Mouse (Mus musculus) skeletal muscle tissue, postnatal 0 days (tissue): ENCODE data around the gene Kir3dl2. TPM values are rescaled to one million over a fixed set of nuclear protein-coding genes. Genes with fewer than 3 reads are reported as not detected.

Experiments
- polyA plus RNA-seq: library from polyadenylated mRNA; unstranded; fragments of >200 nt; fragmentation: Nextera tagmentation; extraction: Ambion mirVana; gene quantifications from 2 replicates; pipeline ENCODE4 v1.2.1, GENCODE M21; 2015

The Kir3dl2 gene
- polyA plus RNA-seq: not detected in 2 replicates

DNA sequence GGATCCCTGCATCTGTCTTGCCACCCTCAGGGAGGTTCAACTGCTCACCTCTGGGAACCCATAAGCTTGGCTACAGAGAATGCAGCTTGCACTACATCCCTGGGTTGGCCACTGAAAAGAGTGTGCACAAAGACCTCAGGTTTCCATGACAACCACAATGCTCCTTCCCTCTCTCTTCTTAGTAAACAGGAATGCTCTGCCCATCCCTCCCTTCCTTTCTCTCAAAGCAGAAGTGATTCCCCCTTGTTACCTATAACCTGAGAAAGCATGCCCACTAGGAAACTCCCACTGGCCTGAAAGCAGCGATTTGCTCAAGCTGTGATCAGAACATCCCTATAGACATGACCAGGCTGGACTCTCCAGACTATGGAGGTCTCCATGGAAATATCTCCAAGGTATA lies at the start of gene Kir3dl2:
TSS of gene Kir3dl2 (minus strand) at position 101 of the 400 bp plus-strand sequence.

DNA sequence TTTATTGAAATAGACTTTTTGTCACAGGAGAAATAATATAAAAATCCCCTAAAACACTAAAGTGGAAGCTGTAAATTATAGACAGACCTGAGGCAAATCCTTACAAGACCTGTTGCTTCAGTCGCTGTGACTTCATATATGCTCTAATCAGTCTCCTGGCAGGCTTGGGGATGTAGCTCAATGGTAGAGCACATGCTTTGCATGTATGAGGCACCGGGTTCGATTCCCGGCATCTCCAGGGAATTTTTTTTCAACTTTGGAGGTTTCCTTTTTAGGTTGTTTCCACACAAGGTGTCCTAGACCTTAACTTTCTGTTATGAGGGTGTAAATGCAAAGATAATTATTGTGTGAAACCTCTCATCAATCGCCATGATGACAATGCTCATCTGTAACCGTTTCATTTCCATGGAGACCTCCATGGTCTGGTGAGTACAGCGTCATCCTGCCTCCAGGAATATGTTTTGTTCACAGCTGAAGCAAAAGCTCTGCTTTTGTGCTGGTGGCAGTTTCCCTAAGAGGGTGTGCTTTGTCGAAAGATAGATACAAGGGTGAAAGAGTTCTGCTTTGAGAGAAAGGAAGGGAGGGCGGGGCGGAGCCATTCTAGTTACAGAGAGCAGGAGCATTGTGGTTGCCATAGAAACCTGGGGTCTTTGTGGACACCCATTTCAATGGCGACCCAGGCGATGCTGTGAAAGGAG lies 46.5 kb upstream of the Kir3dl2 start, which contains the start of gene Tceal3:
TSS of gene Tceal3 (plus strand) at position 644 of the 698 bp plus-strand sequence.

DNA sequence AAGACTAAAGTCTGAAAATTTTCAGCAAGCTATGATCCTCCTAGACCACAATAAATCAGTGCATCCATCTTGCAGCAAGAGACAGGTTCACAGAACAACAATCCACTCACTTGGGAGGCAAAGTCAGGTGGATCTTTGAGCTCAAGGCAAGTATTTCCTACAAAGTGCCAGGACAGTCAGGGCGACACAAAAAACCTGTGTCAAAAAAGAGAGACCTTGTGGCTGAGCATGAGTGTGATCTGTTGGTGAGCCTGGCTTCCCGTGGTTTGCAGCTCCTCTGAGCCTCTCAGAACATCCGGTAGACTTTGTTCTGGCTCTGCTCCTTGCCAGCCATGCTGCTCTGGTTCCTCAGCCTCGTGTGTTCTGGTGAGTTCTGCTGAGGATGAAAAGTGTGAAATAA lies 26.2 kb downstream of the Kir3dl2 start, which contains the start of gene Kir3dl1:
TSS of gene Kir3dl1 (plus strand) at position 301 of the 400 bp plus-strand sequence.

Other genes starting within 250 kb of the Kir3dl2 start
- not detected in 2 replicates for gene Kir3dl1, start 26.1 kb downstream of the Kir3dl2 start, polyA plus RNA-seq
- 55.0 and 81.0 TPM in 2 replicates for gene Tceal3, start 46.8 kb upstream of the Kir3dl2 start, polyA plus RNA-seq
- gene Tceal1, start 163.9 kb upstream of the Kir3dl2 start, polyA plus RNA-seq: 26.9 and 28.2 TPM in 2 replicates
- gene Morf4l2, start 199.6 kb upstream of the Kir3dl2 start, polyA plus RNA-seq: 285 and 354 TPM in 2 replicates
- not detected in 2 replicates for gene Glra4, start 236.1 kb upstream of the Kir3dl2 start, polyA plus RNA-seq